Mouse (Mus musculus) brown adipose tissue, adult 24 weeks (tissue): ENCODE measurements at regions not wholly inside any gene's neighbourhood (a gene's known extent, or its start where the extent isn't known, plus 50 kb on each side); places are given as distances from the start of the nearest gene placed in this dataset.
A peak's percentile ranks its signal among the peaks of the same experiment; 100 is the strongest.

Experiments used
- H3K27ac ChIP-seq: fragments of 200-500 bp; replicated peaks from 2 replicates; pipeline ENCODE4 v1.5.1; 2012; ENCODE audit warnings: low read depth, mild to moderate bottlenecking, low read length
- H3K4me1 ChIP-seq: fragments of 200-500 bp; 2 replicates; pipeline ENCODE4 v1.6.1; 2012; ENCODE audit warnings: low read length, mixed read lengths; ENCODE audit not compliant: control insufficient read depth, insufficient read depth, insufficient read length
- H3K4me3 ChIP-seq: fragments of 200-500 bp; 2 replicates; pipeline ENCODE4 v1.5.1; 2012; ENCODE audit warnings: low read depth, mild to moderate bottlenecking, low read length, moderate library complexity; ENCODE audit not compliant: insufficient read depth

DNA sequence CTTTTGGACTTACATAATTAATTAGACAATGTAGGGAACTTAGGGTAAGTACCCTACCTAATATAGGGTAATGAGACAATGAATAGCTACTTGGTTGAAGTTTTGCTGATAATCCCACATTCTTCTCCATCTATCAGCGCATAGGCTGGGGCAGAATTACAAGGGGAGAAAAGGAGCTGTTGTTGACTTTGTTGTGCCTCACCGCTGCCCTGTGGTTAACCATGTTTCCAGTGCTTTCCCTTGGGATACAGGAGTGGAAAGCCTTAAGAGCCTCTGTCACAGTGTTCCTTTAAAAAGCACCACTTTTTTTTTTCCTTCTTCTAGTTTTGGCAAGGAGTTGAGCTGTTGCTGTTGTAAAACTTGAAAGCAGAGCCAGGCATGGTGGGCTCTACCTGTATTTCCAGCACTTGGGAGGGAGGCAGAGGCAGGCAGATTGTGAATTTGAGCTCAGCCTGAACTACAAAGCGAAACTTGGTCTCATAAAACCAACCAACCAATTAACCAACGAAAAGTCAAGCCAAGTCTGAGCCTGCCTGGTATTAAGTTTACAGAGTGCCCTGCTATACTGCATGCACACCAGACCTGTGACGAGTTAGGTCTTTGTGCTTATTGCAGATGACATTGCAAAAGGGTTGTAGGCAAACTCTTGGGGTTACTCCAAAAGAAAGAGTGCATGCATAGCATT is 162.8 kb downstream of the Gja1 start:
- no peak overlapping the region for H3K4me3 ChIP-seq
- no peaks in the 10 kb centered on the region for H3K4me1 ChIP-seq
- no peak overlapping the region for H3K27ac ChIP-seq

DNA sequence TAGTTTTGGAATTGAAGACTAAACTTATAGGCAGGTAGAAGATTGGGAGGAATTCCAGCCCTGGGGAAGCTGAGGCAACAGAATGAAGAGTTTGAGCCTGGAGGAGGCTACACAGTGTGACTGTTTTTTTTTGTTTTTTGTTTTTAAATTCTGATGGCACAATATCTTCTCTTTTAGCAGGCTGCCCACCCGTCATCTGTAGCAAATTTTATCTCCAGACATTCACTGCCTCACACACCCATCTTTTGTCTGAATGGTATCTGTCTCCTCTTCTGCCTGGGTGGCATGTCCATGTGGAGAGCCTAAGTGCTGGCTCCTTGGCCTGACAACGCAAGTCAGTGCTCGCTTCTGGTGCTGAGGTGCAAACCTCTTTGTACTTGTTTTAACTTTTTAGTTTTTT is 165.0 kb downstream of the Gja1 start:
- H3K27ac ChIP-seq = no peak overlapping the region
- H3K4me3 ChIP-seq = no peak overlapping the region
- H3K4me1 ChIP-seq = no peaks in the 10 kb centered on the region

DNA sequence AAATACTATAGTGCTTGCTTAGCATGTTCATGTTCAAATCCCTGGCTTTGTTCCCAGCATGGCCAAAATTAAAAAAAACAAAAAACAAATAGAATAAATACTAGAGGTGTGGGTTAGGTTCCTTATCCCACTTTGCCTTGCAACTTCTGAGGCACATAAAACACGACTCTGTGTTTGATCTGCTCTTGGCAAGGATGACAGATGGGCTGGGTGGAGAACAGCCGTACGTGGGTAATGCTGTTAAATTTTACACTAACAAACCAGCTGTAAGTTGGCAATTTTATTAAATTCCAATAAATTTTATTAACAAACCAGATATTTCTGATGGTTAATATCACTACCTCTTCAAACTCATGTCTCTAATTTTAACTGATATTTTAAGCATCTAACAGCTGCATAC is 168.9 kb downstream of the Gja1 start:
- H3K4me1 ChIP-seq = no peaks in the 10 kb centered on the region
- no peak overlapping the region for H3K27ac ChIP-seq
- H3K4me3 ChIP-seq = no peak overlapping the region

DNA sequence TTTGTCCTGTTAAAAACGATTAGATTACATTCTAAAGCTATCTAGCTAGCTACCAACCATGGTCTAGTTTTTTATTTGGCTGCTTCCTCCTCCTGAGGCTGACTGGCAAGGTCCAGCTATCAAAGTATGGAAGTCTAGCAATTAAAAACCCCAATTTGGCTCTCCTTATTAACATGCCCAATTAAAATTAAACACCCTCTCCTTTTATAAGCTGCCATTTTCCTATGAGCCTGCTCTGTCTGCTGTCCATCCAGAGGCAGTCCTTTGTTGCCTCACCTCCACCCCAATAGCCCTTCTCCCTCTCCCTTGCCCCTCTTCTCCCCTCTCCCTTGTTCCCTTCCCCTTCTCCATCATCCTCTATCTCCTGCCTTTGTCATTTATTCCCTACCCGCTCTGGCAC is 169.7 kb downstream of the Gja1 start:
- Histone ChIP-seq H3K4me1 (no peaks in the 10 kb centered on the region), H3K4me3 (no peak overlapping the region), H3K27ac (no peak overlapping the region)

DNA sequence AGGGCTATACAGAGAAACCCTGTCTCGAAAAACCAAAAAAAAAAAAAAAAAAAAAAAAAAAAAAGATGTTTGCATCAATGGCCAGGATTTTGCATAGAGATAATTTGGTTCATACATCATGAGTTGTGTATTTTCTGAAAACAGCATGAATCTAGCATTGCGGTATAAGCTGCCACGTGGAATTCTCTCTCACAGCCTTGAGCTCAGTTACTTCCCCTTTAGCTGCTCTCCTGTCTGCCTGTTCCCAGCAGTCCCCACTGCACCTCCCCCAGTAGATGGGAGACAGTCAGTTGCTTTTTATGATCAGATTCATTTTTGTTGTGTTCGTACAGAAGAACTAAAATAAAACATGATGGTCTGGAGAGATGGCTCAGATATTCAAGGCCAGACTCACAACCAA is 170.7 kb downstream of the Gja1 start:
- Histone ChIP-seq H3K27ac (no peak overlapping the region), H3K4me3 (no peak overlapping the region), H3K4me1 (no peaks in the 10 kb centered on the region)

DNA sequence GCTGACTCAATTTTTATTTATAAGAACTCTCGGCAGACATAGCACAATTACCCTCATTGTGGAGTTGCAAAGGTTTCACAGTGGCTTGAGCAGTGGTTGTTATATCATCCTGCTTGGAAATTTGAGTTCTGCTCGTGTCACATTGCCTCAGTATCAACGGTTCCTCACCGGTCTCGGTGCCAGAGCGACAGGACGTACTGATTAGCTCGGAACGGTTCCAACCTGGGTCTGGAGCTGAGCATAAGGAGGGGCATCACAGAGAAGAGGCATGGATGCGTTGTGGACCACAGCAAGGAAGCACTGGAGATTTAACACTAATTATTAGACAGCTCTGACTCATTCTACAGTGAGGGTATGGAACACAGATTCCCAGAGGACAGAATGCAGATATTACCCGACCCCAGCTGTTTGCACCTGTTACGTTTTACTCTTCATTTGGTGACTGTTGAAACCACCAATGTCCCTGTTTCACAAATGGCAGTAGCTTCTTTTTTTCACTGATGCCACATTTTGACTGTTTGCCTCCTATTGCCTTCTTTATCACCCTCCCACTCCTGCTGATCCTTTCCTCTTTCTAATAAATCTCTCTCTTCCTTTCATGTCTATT is 189.8 kb downstream of the Gja1 start:
- Histone ChIP-seq H3K27ac (no peak overlapping the region), H3K4me1 (no peaks in the 10 kb centered on the region), H3K4me3 (no peak overlapping the region)

DNA sequence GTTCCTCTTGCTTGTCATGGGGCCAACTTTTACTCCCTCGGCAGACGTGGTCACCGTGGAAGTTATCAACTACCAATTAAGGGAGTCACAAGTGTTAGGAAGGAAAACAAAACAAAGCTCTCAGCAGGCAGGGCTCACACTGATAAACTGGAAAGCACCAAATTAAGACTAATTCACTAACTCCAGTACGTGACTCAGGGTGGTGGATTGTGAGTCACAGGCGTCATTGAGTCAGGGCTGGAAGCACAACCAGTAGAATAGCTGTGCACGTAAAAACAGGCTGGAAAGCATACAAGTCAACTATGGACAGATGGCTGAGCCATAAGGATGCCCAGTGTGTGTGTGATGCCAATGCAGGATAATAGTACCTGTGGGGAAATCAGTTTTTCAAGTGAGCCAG is 204.9 kb downstream of the Gja1 start:
- Histone ChIP-seq H3K4me1 (no peaks in the 10 kb centered on the region), H3K4me3 (no peak overlapping the region), H3K27ac (peak overlapping the region; percentile 22)

DNA sequence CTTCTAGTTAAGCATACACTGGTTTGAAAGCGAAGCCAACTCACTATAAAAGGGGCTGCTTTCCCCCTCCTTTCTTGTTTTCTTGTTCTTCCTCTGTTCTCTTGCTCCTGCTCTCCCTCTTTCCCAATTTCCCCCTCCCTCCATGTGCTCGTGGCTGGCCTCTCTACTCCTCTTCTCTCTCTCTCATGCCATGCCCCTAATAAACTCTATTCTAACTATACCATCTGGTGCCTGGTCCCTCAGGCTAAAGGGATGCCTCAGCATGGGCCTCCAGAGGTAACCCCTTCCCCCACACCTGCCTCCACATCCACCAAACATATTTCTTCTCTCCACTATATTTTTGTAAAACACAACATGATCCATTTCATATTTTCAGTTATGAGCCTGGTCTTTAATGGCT is 210.1 kb downstream of the Gja1 start:
- no peak overlapping the region for H3K4me3 ChIP-seq
- no peaks in the 10 kb centered on the region for H3K4me1 ChIP-seq
- H3K27ac ChIP-seq = no peak overlapping the region

DNA sequence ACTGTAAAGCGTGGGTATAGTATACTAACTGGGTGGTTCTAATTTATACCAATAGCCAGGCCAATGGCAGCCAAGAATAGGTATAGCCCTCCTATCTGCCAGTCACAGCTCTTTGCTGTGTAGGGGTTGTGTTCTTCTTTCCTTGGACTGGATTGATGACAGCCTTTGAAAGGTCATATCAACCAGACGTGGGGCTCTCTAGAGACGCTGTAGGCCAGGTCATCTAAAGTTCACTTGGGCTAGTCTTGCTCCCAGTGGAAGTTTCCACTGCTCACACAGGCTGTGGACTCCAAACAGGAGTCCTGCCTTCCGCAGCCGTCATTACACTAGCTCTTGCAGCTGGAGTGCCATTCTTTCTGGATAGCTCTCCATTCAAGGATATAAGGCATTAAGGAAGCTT is 220.3 kb downstream of the Gja1 start:
- H3K27ac ChIP-seq = peak overlapping the region; percentile 69
- H3K4me1 ChIP-seq = peaks cover 12% of the 10 kb centered on the region
- H3K4me3 ChIP-seq = no peak overlapping the region

DNA sequence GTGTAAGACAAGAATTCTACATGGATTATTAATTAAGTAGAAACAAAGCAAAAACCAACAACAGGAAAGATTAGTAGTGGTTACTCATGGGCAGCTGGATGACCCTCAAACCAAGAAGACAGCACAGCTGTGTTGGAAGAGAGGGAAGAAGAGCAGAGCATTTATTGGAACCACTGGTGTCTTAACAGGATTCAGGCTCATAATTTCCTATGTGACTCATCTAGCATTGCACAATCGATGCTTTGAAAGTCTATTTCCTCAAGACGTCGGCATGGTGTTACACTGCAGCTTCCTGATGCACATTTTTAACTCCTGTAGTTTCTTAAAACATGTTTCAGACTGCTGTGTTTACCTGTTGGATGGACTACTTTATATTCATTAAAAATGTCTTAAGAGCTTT is 221.1 kb downstream of the Gja1 start:
- Histone ChIP-seq H3K4me3 (no peak overlapping the region), H3K27ac (peak overlapping the region; percentile 69), H3K4me1 (peaks cover 12% of the 10 kb centered on the region)

DNA sequence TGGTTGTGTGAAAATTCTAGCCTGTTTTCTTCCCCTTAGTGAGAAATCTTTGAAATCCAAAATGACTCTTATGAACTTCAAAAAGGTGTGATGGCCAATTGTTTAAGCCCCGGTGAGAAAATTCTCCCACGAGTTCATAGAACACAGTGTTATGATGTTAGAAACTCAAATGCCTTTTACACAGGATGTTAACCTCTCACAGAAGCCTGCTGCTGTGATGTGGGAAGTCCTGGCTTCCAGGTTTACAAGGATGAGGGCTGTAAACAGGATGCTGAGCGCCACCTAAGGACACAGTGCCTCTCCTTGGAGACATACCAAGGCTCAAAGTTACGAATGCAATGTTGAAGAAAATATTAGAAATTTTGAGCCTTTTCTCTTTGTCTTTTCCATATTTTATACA is 222.8 kb downstream of the Gja1 start:
- H3K4me3 ChIP-seq = no peak overlapping the region
- peak overlapping the region; percentile 97 for H3K27ac ChIP-seq
- H3K4me1 ChIP-seq = peaks cover 12% of the 10 kb centered on the region

DNA sequence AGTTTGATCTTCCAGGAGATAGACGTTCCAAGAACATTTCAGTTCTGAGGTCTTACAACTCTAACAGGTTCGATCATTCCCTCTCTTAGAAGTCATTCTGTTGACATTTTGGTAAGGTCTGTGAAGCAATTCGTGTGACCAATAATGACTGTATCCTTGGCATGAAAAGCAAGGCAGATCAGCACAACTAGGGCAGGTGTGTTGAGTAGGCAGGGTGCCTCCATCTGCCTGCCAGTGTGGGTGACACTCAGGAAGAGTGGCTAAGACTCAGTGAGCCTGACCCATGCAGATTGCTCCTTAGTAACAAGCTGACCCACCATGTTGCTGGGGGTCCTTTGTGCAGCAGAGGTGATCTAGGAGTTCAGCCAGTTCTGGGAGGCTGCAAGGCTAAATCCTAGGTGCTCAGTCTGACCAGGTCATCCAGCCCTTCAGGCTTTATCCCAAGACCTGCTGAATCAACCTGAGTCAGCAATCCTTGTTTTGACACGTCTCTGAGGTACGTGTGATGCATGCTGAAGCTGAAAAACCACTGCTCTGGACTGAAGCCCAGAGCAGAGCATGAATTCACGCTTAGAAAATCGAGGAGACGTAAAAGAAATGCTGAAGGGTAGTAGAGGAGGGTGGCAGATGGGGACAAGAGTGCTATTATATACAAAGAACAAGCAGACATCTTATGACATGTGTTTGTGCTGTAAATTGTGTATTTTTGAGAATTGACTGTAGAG is 234.6 kb downstream of the Gja1 start:
- Histone ChIP-seq H3K4me3 (no peak overlapping the region), H3K4me1 (peaks cover 8% of the 10 kb centered on the region; the same call in 1 of the 2 replicates), H3K27ac (no peak overlapping the region)

DNA sequence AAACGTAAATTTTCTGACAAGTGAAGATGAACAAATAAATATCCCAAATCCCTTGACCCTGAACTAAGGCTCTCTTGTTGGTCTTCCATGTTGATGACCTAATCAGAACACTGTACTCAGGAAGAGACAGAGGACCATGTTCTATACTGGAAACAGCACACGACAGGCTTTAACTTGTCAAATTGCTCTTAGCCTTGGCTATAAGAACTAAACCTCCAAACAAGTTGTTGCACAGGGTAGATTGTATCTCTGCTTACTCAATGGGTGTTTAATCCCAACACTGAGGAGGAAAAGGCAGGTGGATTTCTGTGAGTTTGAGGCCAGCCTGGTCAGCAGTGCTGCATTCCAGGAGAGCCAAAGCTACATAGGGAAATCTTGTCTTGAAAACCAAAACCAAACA is 265.5 kb downstream of the Gja1 start:
- Histone ChIP-seq H3K4me1 (no peaks in the 10 kb centered on the region), H3K27ac (no peak overlapping the region), H3K4me3 (no peak overlapping the region)

DNA sequence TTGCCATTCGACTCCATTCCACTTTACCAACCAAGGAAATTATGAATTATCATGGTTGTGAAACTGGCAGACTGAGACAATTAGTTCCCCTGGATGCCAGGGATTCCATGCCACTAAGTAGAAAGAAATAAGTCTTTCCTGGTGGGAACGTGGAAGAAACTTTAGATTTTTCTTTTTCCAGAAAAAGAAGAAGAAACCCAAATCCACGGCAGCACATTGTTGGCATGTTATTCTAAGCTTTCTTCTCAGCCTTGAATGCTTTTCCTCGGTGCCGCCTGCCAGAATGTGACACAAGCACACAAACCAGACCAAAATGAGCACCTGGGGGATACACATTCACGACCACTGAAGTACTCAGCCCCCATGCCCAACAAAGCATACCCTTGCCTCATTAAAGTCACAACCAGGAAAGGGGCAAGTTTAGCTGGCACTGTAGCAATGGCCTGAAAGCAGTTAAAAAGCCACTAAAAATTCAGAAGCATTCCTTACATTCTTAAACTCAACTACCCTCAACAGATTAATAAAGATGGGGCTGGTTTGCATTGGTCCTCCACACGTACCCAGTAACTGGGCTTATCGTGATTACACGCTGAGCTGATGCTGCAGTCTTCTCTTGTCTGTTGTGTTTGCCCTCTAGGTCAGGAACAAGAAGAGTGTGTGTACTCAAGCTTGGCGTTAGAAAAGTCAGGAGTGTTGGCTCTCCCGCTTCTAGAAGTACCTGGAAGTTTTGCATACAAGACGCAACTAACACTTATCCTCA is 266.4 kb downstream of the Gja1 start:
- Histone ChIP-seq H3K4me3 (no peak overlapping the region), H3K27ac (no peak overlapping the region), H3K4me1 (no peaks in the 10 kb centered on the region)

DNA sequence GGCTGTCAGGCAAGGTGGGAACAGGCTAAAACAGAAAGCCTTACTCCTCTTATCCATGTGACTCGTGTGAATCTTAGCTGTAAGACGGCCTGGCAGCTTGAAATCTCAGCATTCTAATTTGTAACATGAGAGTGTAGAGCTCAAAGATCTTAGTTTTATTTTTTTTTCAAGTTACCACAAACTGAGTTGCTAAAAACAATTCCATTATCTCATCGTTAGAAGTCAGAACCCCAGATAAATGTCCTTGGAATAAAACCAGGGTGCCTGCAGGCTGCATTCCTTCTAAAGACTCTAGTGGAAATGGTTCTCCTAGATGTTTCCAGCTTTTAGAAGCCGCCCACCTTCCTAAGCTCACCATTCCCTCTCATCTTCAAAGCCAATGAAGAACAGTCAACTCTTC is 283.4 kb downstream of the Gja1 start:
- Histone ChIP-seq H3K4me1 (no peaks in the 10 kb centered on the region), H3K4me3 (no peak overlapping the region), H3K27ac (no peak overlapping the region)
